Mouse (Mus musculus): ENCODE measurements around the gene Noxa1.

GRCm38 (mm10) chr2:25109487-25109886, 14.5 kb upstream of the Noxa1 start:
- TF ChIP-seq CTCF (conservative IDR thresholded peaks at IDR 0.05; ENCODE audit: insufficient read depth, insufficient read length, low read depth, low read length) (no peak), POLR2A (IDR thresholded peaks at IDR 0.05; ENCODE audit: low read depth, low read length) (no peak)

Measured in kidney, adult 2 months (tissue).